Mouse (Mus musculus) liver, embryonic 14.5 days (tissue): ENCODE data around the gene Ppp1r21.

Source experiments
- CTCF ChIP-seq: IDR thresholded peaks from 2 replicates; pipeline ENCODE4 v1.5.1; 2016; ENCODE audit warnings: antibody characterized with exemption, low read depth, control low read depth
- EP300 ChIP-seq: IDR thresholded peaks from 2 replicates; pipeline ENCODE4 v1.6.1; 2016; ENCODE audit warnings: antibody characterized with exemption, low read depth

GRCm38 (mm10) chr17:88505941-88506340 is 24.0 kb upstream of the Ppp1r21 start:
- TF ChIP-seq CTCF (no peak), EP300 (no peak)
